Mouse (Mus musculus): ENCODE measurements around the gene Aaas. TPM values are rescaled to one million over a fixed set of nuclear protein-coding genes. Genes with fewer than 3 reads are reported as not detected.
A peak's percentile ranks its signal among the peaks of the same experiment; 100 is the strongest.

Aaas gene
- polyA plus RNA-seq, 1 experiment from 2014 or later, result 80.6 TPM

DNA sequence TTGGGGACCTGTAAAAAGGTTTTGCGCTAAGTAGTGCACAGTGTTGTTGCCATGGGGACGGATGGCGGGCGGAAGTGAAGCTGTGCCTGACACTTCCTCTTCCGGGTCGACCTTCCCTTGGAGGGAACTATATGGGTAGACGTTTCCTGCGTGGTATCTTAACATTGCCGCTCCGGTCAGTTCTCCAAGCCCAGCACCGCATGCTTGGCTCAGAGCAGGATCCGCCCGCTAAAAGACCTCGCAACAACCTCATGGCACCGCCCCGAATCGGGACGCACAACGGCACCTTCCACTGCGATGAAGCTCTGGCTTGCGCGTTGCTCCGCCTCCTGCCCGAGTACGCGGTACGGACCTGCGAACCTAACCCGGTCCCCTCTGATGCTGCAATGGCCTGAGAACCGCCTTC, 19.0 kb downstream of the Aaas start, which contains the start of gene Myg1:
TSS of gene Myg1 (plus strand) at position 100 of the 406 bp plus-strand sequence.
- Histone ChIP-seq H3K36me3 (peaks cover 70% of the 10 kb centered on the region), H3K27me3 (no peaks in the 10 kb centered on the region), H3K9ac (peak within 1 kb of the TSS; percentile 81), H3K9me3 (no peaks in the 10 kb centered on the region), H3K4me1 (peaks cover 26% of the 10 kb centered on the region), H3K27ac (peak within 1 kb of the TSS; percentile 81), H3K4me3 (peak within 1 kb of the TSS; percentile 78), H3K4me2 (peak within 1 kb of the TSS; percentile 89)
- ATAC-seq (ENCODE audit: insufficient number of reproducible peaks, insufficient read depth, low FRiP score, low TSS enrichment, low read depth), result peak; percentile 85
- WGBS, result 1% methylated on average over 30 of the region's 30 CpGs

DNA sequence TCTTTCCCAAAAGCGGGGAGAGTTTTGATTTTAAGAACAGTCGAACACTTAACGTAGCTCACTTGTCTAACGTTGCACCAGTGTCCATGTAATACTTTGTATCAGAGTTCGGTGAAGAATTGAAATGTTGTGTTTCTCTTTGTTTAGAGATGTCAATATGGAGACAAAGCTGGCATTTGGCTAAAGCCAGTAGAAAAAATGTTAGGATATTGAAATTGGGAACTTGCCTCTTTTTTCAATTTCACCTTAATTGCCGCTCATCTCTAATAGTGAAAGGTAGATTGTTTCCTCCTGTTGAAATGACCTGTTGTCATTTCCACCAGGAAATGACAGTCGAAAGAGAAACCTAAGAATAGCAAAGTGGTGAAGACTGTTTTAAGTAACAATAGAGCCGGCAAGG, 23.7 kb downstream of the Aaas start:
- Histone ChIP-seq H3K9ac (peak overlapping the region; percentile 84), H3K27ac (no peak overlapping the region), H3K4me1 (peaks cover 16% of the 10 kb centered on the region), H3K36me3 (peaks cover 58% of the 10 kb centered on the region), H3K27me3 (no peaks in the 10 kb centered on the region), H3K9me3 (no peaks in the 10 kb centered on the region), H3K4me2 (peak overlapping the region; percentile 80), H3K4me3 (peak overlapping the region; percentile 85)
- 68% methylated on average over 8 of the region's 8 CpGs for WGBS
- ATAC-seq (ENCODE audit: insufficient number of reproducible peaks, insufficient read depth, low FRiP score, low TSS enrichment, low read depth), result no peak

DNA sequence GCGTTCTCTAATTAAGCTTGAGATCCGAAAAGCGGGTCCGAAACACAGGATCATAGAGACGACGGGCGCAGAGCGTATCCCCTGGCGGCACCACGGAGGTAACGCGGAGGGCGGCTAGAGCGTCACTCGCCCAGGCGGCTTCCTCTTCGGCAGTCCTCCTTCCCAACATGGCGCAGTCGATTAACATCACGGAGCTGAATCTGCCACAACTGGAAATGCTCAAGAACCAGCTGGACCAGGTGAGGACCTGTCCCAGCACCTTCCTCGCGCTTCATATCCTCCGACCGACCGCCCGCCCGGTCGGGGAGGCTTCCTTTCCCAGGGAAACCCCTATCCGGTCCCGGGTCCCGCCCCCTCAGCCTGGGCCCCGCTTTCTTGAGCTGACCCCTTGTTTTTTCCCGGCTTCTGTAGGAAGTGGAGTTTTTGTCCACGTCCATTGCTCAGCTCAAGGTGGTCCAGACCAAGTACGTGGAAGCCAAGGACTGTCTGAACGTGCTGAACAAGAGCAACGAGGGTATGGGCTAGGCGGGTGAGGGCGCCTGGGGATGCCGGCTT, 24.5 kb downstream of the Aaas start, which contains the start of gene Pfdn5:
TSS of gene Pfdn5 (plus strand) at position 95 of the 555 bp plus-strand sequence.
- peak within 1 kb of the TSS; percentile 85 for H3K4me3 ChIP-seq
- H3K27me3 ChIP-seq, result no peaks in the 10 kb centered on the region
- H3K9me3 ChIP-seq, result no peaks in the 10 kb centered on the region
- under 1% methylated on average over 40 of the region's 40 CpGs for WGBS
- H3K4me1 ChIP-seq, result peaks cover 12% of the 10 kb centered on the region
- ATAC-seq (ENCODE audit: insufficient number of reproducible peaks, insufficient read depth, low FRiP score, low TSS enrichment, low read depth), result peak; percentile 76
- peak within 1 kb of the TSS; percentile 85 for H3K27ac ChIP-seq
- peaks cover 64% of the 10 kb centered on the region for H3K36me3 ChIP-seq
- H3K9ac ChIP-seq, result peak within 1 kb of the TSS; percentile 84
- H3K4me2 ChIP-seq, result peak within 1 kb of the TSS; percentile 80

DNA sequence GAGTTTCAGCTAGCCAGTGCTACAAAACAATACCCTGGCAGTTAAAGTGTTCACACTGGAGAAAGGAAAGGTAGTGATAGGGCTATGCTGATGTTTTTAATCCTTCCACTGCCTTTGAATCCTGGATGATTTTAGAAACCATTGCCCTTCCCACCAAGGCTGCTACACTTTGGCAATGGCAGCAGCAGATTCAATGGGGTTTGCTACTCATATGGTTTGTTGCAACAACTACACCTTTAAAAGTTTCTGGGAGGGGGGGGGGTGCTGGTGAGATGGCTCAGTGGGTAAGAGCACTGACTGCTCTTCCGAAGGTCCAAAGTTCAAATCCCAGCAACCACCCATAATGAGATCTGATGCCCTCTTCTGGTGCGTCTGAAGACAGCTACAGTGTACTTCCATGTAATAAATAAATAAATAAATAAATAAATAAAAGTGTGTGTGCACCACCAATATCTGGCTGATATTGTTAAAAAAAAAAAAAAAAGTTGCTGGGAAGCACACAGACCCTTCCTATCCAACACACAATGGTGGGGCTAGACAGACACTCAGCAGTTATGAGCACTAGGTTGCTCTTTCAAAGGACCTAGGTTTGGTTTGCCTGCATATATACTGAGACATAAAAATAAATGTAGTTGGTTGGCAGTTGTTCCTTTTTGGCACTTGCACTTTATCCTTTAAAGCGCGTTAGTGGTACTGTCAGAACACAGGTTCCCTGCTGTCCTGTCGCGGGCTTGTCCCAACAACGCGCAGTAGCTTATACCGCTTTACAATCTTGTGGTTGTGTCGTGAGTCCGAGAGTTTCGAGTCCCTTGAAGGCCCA, 25.7 kb downstream of the Aaas start:
- Histone ChIP-seq H3K9me3 (no peaks in the 10 kb centered on the region), H3K4me2 (peak overlapping the region; percentile 80), H3K27ac (no peak overlapping the region), H3K27me3 (no peaks in the 10 kb centered on the region), H3K9ac (no peak overlapping the region), H3K4me3 (peak overlapping the region; percentile 12; the same call in 1 of the 2 replicates), H3K4me1 (peaks cover 10% of the 10 kb centered on the region), H3K36me3 (peaks cover 65% of the 10 kb centered on the region)
- WGBS, result 77% methylated on average over 12 of the region's 12 CpGs
- ATAC-seq (ENCODE audit: insufficient number of reproducible peaks, insufficient read depth, low FRiP score, low TSS enrichment, low read depth), result no peak

DNA sequence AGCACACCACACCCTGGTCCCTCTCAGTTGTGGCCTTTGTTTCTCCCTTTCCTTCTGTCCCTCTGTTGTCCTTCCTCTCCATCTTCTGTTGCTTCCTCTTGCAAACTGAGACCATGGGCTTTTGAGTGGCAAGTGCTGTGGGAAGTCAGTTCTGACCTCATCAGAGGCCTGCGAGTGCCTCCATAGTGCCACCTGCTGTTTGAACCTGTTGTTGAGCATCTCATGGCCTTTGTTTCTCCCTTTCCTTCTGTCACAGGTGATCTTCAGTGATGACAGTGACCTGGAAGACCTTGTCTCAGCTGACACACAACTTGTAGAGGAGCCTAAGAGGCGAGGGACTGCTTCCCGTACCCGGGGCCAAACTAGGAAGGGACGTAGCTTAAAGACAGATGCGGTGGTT, 34.3 kb downstream of the Aaas start:
- H3K4me3 ChIP-seq, result no peak overlapping the region
- no peaks in the 10 kb centered on the region for H3K27me3 ChIP-seq
- peaks cover 91% of the 10 kb centered on the region for H3K36me3 ChIP-seq
- no peaks in the 10 kb centered on the region for H3K9me3 ChIP-seq
- no peak overlapping the region for H3K4me2 ChIP-seq
- 87% methylated on average over 6 of the region's 6 CpGs for WGBS
- no peaks in the 10 kb centered on the region for H3K4me1 ChIP-seq
- no peak for ATAC-seq (ENCODE audit: insufficient number of reproducible peaks, insufficient read depth, low FRiP score, low TSS enrichment, low read depth)
- peak overlapping the region; percentile 38; the same call in 1 of the 2 replicates for H3K9ac ChIP-seq
- H3K27ac ChIP-seq, result no peak overlapping the region

DNA sequence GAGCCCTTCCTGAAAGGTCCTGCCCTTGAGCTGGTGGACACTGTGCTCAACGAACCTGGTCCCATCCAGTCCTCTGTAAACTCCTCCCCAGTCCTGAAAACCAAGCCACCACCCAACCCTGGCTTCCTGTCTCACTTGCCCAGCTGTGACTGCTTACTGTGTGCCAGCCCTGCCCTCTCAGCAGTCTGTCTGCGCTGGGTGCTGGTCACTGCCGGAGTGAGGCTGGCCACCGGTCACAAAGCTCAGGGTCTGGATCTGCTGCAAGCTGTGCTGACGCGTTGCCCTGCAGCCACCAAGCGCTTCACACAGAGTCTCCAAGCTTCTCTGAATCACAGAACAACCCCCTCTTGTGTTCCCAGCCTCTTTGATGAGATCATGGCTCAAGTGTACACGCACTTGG, 35.3 kb downstream of the Aaas start:
- no peak overlapping the region for H3K4me2 ChIP-seq
- no peak for ATAC-seq (ENCODE audit: insufficient number of reproducible peaks, insufficient read depth, low FRiP score, low TSS enrichment, low read depth)
- H3K27ac ChIP-seq, result no peak overlapping the region
- H3K9me3 ChIP-seq, result no peaks in the 10 kb centered on the region
- no peaks in the 10 kb centered on the region for H3K27me3 ChIP-seq
- no peak overlapping the region for H3K4me3 ChIP-seq
- H3K9ac ChIP-seq, result no peak overlapping the region
- H3K36me3 ChIP-seq, result peaks cover 89% of the 10 kb centered on the region
- no peaks in the 10 kb centered on the region for H3K4me1 ChIP-seq
- WGBS, result 90% methylated on average over 8 of the region's 8 CpGs

DNA sequence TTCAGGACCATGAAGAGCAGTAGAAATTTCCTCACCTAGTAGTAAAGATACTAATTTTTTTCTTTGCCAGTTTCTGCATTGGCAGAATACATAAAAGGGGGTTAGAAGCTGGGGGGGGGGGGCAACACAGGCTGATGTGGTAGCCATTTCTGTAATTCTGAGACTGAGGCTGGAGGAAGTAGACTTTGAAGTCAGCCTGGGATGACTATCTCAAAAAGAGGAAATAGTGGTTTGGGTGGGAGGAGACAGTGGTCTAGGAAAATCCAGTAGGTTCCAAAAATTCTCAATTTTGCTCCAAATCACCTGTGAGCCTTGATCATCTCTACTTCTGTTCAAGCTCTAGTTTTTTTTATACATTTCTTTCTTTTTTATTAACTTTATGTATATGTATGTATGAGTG, 39.1 kb downstream of the Aaas start:
- H3K9me3 ChIP-seq, result no peaks in the 10 kb centered on the region

DNA sequence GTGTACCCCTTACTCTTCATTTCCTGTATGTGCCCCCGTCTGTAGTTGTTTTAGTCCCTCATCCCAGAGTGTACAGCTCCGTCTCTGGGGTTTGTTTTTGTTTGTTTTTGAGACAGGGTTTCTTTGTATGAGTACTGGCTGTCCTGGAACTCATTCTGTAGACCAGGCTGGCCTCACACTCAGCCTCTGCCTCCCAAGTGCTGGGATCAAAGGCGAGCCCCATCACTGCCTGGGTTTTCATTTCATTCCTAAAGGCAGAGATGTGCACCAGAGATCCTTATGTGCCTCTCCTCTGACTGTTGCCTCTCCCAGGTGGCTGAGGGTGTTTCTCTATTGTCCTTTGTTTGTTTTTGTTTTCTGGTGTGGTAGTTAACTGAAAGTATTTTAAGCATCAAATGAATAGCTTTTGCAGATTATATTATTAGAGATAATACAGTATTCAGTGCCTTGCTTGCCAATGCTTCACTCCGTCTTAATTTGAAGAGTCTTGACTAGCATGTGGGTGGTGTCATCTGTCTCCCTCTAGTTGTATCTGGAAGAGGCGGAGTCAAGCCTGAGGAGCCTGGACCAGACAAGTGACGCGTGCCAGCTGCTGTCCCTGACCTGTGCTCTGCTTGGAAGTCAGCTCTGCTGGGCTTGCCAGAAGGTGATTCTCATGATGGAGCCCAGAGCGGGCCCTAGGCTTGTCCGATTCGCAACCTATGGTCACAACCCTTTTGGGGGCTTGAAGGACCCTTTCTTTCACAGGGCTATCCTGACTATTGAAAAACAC, 40.3 kb downstream of the Aaas start:
- Histone ChIP-seq H3K27ac (no peak overlapping the region), H3K27me3 (no peaks in the 10 kb centered on the region), H3K4me1 (no peaks in the 10 kb centered on the region), H3K4me3 (no peak overlapping the region), H3K9me3 (no peaks in the 10 kb centered on the region), H3K4me2 (no peak overlapping the region), H3K9ac (no peak overlapping the region), H3K36me3 (peaks cover 87% of the 10 kb centered on the region)
- WGBS, result 78% methylated on average over 10 of the region's 10 CpGs
- no peak for ATAC-seq (ENCODE audit: insufficient number of reproducible peaks, insufficient read depth, low FRiP score, low TSS enrichment, low read depth)

More for the DNA sequence above, 39.1 kb downstream of the Aaas start:
- Histone ChIP-seq H3K4me1 (no peaks in the 10 kb centered on the region), H3K4me3 (no peak overlapping the region), H3K36me3 (peaks cover 87% of the 10 kb centered on the region), H3K27ac (no peak overlapping the region), H3K4me2 (no peak overlapping the region), H3K27me3 (no peaks in the 10 kb centered on the region), H3K9ac (no peak overlapping the region)
- ATAC-seq (ENCODE audit: insufficient number of reproducible peaks, insufficient read depth, low FRiP score, low TSS enrichment, low read depth), result no peak

DNA sequence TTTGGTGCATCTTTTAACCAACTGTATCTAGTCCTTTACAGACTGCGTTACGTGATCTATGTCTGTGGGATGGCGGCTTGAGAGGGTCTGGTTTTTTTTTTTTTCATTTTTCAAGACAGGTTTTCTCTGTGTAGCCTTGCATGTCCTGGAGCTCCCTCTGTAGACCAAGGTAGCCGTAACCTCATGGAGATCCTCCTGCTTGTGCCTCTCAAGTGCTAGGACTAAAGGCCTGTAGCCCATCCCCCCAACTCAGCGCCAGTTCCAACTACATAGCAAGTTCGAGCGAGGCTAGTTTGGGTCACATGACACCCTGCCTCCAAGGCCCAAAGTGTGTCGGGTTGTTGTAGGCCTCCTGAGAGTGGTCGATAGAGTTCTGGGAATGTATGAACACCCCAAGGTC, 41.9 kb downstream of the Aaas start:
- H3K27me3 ChIP-seq, result no peaks in the 10 kb centered on the region
- no peaks in the 10 kb centered on the region for H3K9me3 ChIP-seq
- WGBS, result 79% methylated on average over 9 of the region's 9 CpGs
- no peak overlapping the region for H3K4me3 ChIP-seq
- no peak for ATAC-seq (ENCODE audit: insufficient number of reproducible peaks, insufficient read depth, low FRiP score, low TSS enrichment, low read depth)
- no peak overlapping the region for H3K27ac ChIP-seq
- H3K4me2 ChIP-seq, result no peak overlapping the region
- peaks cover 87% of the 10 kb centered on the region for H3K36me3 ChIP-seq
- no peak overlapping the region for H3K9ac ChIP-seq
- no peaks in the 10 kb centered on the region for H3K4me1 ChIP-seq

DNA sequence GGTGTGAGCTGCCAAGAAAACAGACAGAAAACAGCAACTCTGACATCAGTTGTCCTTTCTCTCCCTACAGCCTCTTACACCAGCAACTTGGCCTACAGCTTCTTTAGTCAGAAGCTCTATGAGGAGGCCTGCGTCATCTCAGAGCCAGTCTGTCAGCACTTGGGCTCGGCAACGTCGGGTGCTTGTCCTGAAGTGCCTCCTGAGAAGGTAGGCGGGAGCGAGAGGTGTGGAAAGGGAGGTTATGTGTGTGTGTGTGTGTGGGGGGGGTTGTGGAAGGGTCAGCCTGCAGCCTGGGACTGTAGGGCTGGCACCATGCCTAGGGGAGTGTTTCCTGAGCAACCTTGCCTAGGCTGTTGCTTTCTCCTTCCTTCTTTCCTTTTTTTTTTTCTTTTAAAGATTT, 48.0 kb downstream of the Aaas start:
- WGBS, result 88% methylated on average over 6 of the region's 6 CpGs

DNA sequence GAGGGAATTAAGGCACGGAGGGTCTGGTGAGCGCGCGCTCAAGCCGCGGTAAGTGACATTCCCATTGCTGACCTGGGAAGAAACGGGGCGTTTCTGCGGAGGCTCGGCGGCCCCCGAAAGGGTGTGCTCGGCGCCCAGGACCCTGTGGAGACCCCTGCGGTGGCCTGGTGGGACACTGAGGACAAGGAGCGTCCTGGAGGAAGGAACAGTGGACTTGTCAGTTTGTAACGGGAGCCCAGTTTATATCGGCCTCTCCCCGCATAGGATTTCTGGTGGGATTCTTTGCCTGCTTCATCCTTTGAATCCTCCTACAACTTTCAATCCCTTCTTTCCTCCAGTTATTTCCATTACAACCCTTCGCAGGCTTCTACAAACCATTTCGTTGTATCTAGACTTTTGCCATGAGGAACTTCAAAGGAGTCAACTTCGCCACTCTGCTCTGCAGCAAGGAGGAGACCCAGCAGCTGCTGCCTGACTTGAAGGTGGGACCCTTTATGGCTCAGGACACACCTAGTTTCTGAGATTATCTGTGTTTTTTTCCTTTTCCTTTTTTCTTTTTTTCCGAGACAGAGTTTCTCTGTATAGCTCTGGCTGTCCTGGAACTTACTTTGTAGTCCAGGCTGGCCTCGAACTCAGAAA, 54.1 kb downstream of the Aaas start:
- Histone ChIP-seq H3K9me3 (no peaks in the 10 kb centered on the region), H3K4me2 (peak overlapping the region; percentile 85), H3K4me3 (peak overlapping the region; percentile 71), H3K36me3 (peaks cover 32% of the 10 kb centered on the region), H3K4me1 (peaks cover 18% of the 10 kb centered on the region), H3K9ac (peak overlapping the region; percentile 70), H3K27me3 (no peaks in the 10 kb centered on the region), H3K27ac (no peak overlapping the region; the same call in 1 of the 2 replicates)
- 4% methylated on average over 24 of the region's 24 CpGs for WGBS
- 0 out of 2 replicates have a peak, but pooled peaks have one; percentile 1 for ATAC-seq (ENCODE audit: insufficient number of reproducible peaks, insufficient read depth, low FRiP score, low TSS enrichment, low read depth)

More for the DNA sequence above, 48.0 kb downstream of the Aaas start:
- H3K4me3 ChIP-seq, result no peak overlapping the region
- no peak overlapping the region for H3K27ac ChIP-seq
- no peak overlapping the region for H3K9ac ChIP-seq
- no peak overlapping the region for H3K4me2 ChIP-seq
- H3K9me3 ChIP-seq, result no peaks in the 10 kb centered on the region
- no peak for ATAC-seq (ENCODE audit: insufficient number of reproducible peaks, insufficient read depth, low FRiP score, low TSS enrichment, low read depth)
- peaks cover 7% of the 10 kb centered on the region; the same call in 1 of the 2 replicates for H3K4me1 ChIP-seq
- H3K27me3 ChIP-seq, result no peaks in the 10 kb centered on the region
- H3K36me3 ChIP-seq, result peaks cover 82% of the 10 kb centered on the region
